Mouse (Mus musculus): ENCODE measurements at regions not wholly inside any gene's neighbourhood (a gene's known extent, or its start where the extent isn't known, plus 50 kb on each side); places are given as distances from the start of the nearest gene placed in this dataset.

DNA sequence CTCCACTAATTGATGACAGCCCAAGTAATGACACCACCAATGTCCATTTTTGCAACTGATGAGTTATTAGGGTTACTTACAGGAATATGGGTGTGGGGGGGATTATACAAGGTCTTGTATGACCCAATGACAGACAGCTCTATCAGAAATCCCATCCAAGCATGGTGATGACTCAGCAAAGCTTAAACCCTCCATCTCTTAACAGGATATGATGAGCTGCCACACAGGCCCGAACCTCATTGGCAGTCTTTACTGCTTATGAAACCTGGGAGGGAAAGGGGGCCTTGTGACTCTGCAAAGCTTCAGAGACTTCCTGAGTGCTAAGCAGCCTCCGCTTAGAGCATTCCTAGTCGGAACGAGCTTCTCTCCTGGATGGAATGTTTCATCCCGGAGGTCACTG is 176.4 kb downstream of the 1700010I14Rik start:
- TF ChIP-seq SRF (IDR thresholded peaks at IDR 0.05; ENCODE audit: control insufficient read depth, insufficient read length, low read depth) (no peak), POLR2AphosphoS2 (IDR thresholded peaks at IDR 0.05; ENCODE audit: insufficient read length, low read depth) (no peak), TCF12 (IDR thresholded peaks at IDR 0.05; ENCODE audit: insufficient read depth, poor library complexity, severe bottlenecking) (no peak), POLR2A (IDR thresholded peaks at IDR 0.05; ENCODE audit: insufficient read length, low read depth) (no peak)

Measured in myocyte (in vitro differentiated cells).